Mouse (Mus musculus) embryonic fibroblast, embryonic 13.5 days (primary cell): ENCODE data around the gene Mms19.

Experiments
- CTCF ChIP-seq: IDR thresholded peaks from 2 replicates; pipeline ENCODE4 v1.5.1; 2011; ENCODE audit warnings: mild to moderate bottlenecking, control low read depth, low read length, moderate library complexity, borderline replicate concordance; ENCODE audit not compliant: insufficient read depth
- POLR2A ChIP-seq: IDR thresholded peaks from 2 replicates; pipeline ENCODE4 v1.6.1; 2011; ENCODE audit warnings: low read depth, mild to moderate bottlenecking, control low read depth, low read length, moderate library complexity

DNA sequence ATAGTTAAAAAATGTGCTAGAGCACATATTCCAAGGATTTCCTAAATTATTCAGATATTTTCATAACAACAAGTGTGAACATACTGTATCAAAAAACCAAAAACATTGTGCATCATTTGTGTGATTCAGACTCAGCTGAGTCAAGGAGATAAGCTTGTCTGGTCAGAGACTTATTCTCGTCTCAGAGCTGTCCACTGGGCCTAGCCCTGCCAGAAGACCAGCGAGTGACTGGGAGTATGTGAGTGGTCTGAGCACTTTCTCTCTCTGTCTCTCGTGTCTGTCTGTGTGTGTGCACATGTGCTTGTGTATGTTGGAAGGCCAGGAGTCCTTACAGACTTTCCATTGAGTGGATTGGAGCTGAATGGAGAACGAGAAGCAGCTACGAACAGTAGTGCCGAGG, 34.0 kb upstream of the Mms19 start:
- TF ChIP-seq CTCF (no peak), POLR2A (no peak)
